Mouse (Mus musculus) liver, embryonic 14 days (tissue): Measurements from ENCODE around the gene Pth. TPM values are rescaled to one million over a fixed set of nuclear protein-coding genes. Genes with fewer than 3 reads are reported as not detected.

Source experiments
- polyA plus RNA-seq: library from polyadenylated mRNA; depleted of rRNA; stranded (reverse); fragments of >200 nt; gene quantifications from 2 replicates; pipeline ENCODE4 v1.2.3, GENCODE M21; 2012; rRNA removed

Gene Pth
- polyA plus RNA-seq: not detected in 2 replicates

GRCm38 (mm10) chr7:113388470-113388869 lies at the start of gene Pth:
Gene Pth, minus strand, starts transcription at chr7:113388570.

GRCm38 (mm10) chr7:113368746-113369619 lies 19.4 kb downstream of the Pth start, which contains the start of gene Btbd10:
Gene Btbd10, minus strand, starts transcription at chr7:113369392.

Other genes with a start within 250 kb of the Pth start
- gene Arntl, start 181.1 kb downstream of the Pth start, polyA plus RNA-seq: 4.2 and 4.5 TPM in 2 replicates
- 4.9 and 5.7 TPM in 2 replicates for gene Btbd10, start 19.2 kb downstream of the Pth start, polyA plus RNA-seq
- 12.7 and 14.6 TPM in 2 replicates for gene Far1, start 125.3 kb upstream of the Pth start, polyA plus RNA-seq